Mouse (Mus musculus): ENCODE data around the gene Arf4. TPM values are rescaled to one million over a fixed set of nuclear protein-coding genes. Genes with fewer than 3 reads are reported as not detected.

Gene Arf4
- polyA plus RNA-seq, 1 experiment from 2014 or later: 477 TPM

DNA sequence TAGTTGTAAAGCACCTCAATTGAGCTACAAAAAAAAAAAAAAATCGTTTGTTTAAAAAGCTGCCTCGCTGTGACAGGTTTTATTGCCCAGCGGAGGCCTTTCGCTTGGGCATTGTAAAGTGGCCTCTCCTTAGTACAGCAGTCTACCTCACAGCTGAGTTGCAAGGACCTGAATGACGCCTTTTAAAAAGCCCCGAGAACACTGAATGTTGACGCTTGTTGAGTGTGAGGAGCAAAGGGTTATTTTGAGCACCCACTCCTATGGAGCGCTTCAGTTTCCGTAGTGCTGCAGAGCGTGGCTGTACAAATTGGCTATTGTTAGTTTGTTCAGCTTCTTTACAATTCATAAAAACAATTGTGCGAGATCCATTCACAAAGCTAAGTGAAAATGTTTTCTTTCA, 1.4 kb downstream of the Arf4 start:
- Histone ChIP-seq H3K36me3 (0 out of 2 replicates have a peak, but pooled peaks cover 3% of the 10 kb centered on the region), H3K27ac (peak overlapping the region; percentile 98), H3K4me3 (peak overlapping the region; percentile 99), H3K9me3 (no peaks in the 10 kb centered on the region), H3K27me3 (ENCODE audit: insufficient read depth, poor library complexity, severe bottlenecking) (no peaks in the 10 kb centered on the region), H3K4me1 (replicated peaks) (peaks cover 21% of the 10 kb centered on the region)
- DNase-seq (ENCODE audit: low spot score): no peak
- WGBS: 10% methylated on average over 11 of the region's 11 CpGs

DNA sequence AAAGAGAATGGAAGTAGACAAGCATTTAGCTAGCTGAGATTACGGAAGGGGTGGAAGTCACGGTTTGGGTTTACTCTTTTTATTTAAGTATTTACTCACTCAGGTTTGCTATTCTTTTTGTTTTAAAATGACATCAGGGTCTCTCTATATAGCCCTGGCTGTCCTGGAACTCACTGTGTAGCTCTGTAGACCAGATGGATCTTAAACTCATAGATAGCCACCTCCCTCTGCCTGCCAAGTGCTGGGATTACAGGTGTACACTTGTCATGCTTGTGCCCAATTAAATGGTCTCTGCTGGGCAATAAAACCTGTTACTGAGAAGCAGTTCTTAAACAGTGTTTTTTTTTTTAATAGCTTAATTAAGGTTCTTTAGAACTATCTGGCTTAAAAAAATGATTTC, 2.1 kb downstream of the Arf4 start:
- Histone ChIP-seq H3K9me3 (no peaks in the 10 kb centered on the region), H3K4me1 (replicated peaks) (peaks cover 21% of the 10 kb centered on the region), H3K27me3 (ENCODE audit: insufficient read depth, poor library complexity, severe bottlenecking) (no peaks in the 10 kb centered on the region), H3K4me3 (peak overlapping the region; percentile 99), H3K27ac (no peak overlapping the region), H3K36me3 (0 out of 2 replicates have a peak, but pooled peaks cover 3% of the 10 kb centered on the region)
- DNase-seq (ENCODE audit: low spot score): no peak
- WGBS: 74% methylated on average over 2 of the region's 2 CpGs

DNA sequence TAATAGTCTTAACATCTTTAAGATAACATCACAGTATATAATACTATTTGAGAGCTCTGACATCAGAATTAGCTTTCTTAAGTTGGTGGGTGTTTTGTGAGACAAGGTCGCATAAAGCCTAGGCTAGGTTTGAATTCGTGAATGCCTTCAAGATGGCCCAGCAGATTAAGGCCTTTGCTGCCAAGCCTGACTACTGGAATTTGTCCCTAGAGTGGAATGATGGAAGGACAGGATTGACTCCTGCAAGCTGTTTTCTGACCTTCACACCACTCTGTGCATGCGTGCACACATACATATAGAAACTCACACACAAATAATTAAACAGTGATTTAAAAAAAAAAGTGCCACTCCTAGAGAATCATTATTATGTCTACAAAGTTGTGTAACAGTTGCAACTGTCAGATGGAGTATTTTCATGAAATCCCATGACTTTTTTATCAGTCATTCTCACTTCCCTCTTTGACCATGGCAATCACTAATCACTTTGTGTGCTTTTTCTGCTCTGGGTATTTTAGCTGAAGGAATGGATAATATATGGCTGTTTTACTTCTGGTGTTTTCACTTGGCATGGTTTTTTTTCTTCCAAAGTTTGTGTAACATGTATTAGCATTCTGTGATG, 5.2 kb downstream of the Arf4 start:
- H3K4me3 ChIP-seq: no peak overlapping the region
- no peaks in the 10 kb centered on the region for H3K9me3 ChIP-seq
- 86% methylated on average over 3 of the region's 3 CpGs for WGBS
- H3K27me3 ChIP-seq (ENCODE audit: insufficient read depth, poor library complexity, severe bottlenecking): no peaks in the 10 kb centered on the region
- peaks cover 19% of the 10 kb centered on the region for H3K4me1 ChIP-seq (replicated peaks)
- H3K36me3 ChIP-seq: peaks cover 16% of the 10 kb centered on the region
- H3K27ac ChIP-seq: no peak overlapping the region
- DNase-seq (ENCODE audit: low spot score): no peak

DNA sequence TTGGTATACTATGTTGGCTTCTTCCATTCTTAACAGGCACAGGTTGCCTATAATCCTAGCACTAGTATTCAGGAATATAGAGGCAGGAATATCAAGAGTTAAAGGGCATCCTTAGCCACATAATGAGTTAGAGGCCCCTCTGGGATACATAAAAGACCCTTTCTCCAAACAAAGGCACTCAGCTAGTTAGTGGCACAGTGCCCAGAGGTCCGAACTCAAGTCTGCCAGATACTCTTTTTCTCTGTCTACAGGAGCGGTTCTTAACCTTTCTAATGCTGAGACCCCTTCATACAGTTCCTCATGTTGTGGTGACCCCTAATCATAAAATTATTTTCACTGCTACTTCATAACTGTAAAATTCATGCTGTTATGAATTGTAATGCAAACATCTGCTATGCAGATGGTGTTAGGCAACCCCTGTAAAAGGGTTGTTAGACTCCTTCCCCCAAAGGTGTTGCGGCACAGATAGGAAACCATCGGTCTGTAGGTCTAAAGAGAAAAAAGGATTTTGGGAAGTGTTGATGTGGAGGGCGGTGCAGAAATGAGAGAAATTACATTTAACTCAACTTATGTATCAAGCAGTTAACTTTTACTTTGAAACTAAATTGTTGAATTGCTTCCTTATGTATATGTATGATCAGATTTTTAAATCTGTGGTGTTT, 8.2 kb downstream of the Arf4 start:
- H3K27me3 ChIP-seq (ENCODE audit: insufficient read depth, poor library complexity, severe bottlenecking): no peaks in the 10 kb centered on the region
- 74% methylated on average over 5 of the region's 5 CpGs for WGBS
- H3K9me3 ChIP-seq: no peaks in the 10 kb centered on the region
- H3K36me3 ChIP-seq: peaks cover 33% of the 10 kb centered on the region
- no peak overlapping the region for H3K4me3 ChIP-seq
- no peak for DNase-seq (ENCODE audit: low spot score)
- H3K27ac ChIP-seq: no peak overlapping the region
- 0 out of 2 replicates have a peak, but pooled peaks cover 6% of the 10 kb centered on the region for H3K4me1 ChIP-seq (replicated peaks)

DNA sequence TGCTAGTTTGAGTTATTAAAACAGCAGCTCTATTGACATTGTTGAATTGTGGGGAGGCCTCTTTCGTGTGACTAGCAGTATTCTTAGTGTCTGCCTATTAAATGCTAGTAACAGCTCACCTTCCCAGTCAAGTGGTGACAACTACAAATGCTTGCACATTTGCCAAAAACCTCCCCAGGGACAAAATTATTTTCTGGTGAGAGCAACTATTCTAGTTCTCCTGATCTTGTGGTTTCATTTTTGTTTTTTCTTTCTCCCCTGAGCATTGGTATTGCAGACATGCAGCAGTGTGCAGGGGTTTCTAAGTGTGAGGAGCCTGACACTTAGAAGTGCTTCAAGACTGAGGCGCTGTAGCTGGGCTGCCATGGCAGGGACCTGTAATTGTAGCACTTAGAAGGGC, 9.9 kb downstream of the Arf4 start:
- Histone ChIP-seq H3K4me1 (replicated peaks) (0 out of 2 replicates have a peak, but pooled peaks cover 6% of the 10 kb centered on the region), H3K9me3 (no peaks in the 10 kb centered on the region), H3K36me3 (peaks cover 48% of the 10 kb centered on the region), H3K27ac (no peak overlapping the region), H3K27me3 (ENCODE audit: insufficient read depth, poor library complexity, severe bottlenecking) (no peaks in the 10 kb centered on the region), H3K4me3 (no peak overlapping the region)
- 91% methylated on average over 2 of the region's 2 CpGs for WGBS
- no peak for DNase-seq (ENCODE audit: low spot score)

DNA sequence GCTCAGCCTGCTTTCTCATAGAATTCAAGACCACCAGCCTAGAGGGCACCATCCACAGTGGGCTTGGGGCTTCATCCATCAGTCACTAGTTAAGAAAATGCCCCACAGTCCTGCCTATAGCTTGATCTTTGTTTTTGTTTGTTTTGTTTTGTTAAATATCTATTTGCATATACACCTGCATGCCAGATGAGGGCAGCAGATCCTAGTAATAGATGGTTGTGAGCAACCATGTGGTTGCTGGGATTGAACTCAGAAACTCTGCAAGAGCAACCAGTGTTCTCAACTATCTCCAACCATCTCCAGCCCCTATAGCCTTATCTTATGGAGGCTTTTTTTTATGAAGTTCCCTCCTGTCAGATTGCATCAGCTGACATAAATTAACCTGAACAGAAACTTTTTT, 14.0 kb downstream of the Arf4 start:
- no peak overlapping the region for H3K4me3 ChIP-seq
- no peaks in the 10 kb centered on the region for H3K4me1 ChIP-seq (replicated peaks)
- H3K27me3 ChIP-seq (ENCODE audit: insufficient read depth, poor library complexity, severe bottlenecking): no peaks in the 10 kb centered on the region
- no peaks in the 10 kb centered on the region for H3K9me3 ChIP-seq
- H3K36me3 ChIP-seq: peaks cover 88% of the 10 kb centered on the region
- no peak for DNase-seq (ENCODE audit: low spot score)
- H3K27ac ChIP-seq: no peak overlapping the region

DNA sequence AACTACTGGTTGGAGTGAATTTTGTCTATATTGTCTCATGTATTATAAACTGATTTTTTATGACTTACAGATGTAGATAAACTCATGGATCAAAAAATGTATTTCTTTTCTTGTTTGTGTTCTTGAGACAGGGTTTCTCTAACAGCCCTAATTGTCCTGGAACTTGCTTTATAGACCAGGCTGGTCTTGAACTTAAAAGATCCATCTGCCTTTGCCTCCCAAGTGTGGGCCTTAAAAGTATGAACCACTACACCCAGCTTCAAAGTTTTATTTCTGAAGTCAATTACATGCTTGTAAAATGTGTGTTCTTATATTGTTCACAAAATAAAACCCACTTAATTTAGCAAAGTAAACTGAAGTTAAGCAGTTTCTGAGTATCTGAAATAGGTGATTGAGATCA, 20.3 kb downstream of the Arf4 start:
- no peak overlapping the region for H3K27ac ChIP-seq
- no peaks in the 10 kb centered on the region for H3K9me3 ChIP-seq
- H3K4me1 ChIP-seq (replicated peaks): no peaks in the 10 kb centered on the region
- no peak for DNase-seq (ENCODE audit: low spot score)
- no peak overlapping the region for H3K4me3 ChIP-seq
- H3K36me3 ChIP-seq: peaks cover 74% of the 10 kb centered on the region
- no peaks in the 10 kb centered on the region for H3K27me3 ChIP-seq (ENCODE audit: insufficient read depth, poor library complexity, severe bottlenecking)

DNA sequence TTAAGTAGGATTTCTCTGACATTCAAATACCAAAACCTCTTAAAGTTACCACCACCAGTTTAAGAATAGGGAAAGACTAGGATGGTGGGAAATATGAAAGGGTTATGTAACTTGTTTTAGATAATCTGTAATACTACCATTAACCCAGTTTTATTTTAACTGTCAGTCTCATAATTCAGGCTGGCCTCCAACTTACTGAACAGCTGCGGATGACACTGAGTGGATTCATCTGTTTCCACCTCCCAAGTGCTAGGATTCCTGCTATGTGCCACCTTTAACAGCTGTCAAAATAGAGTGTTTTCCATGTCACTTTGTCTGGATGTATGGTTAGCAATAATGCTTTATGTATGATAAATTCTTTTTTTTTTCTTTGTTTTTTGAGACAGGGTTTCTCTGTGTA, 22.4 kb downstream of the Arf4 start:
- no peak for DNase-seq (ENCODE audit: low spot score)
- H3K4me1 ChIP-seq (replicated peaks): no peaks in the 10 kb centered on the region
- 95% methylated on average over 1 of the region's 1 CpGs for WGBS
- peaks cover 72% of the 10 kb centered on the region for H3K36me3 ChIP-seq
- H3K27ac ChIP-seq: no peak overlapping the region
- no peaks in the 10 kb centered on the region for H3K27me3 ChIP-seq (ENCODE audit: insufficient read depth, poor library complexity, severe bottlenecking)
- H3K9me3 ChIP-seq: no peaks in the 10 kb centered on the region
- H3K4me3 ChIP-seq: no peak overlapping the region

DNA sequence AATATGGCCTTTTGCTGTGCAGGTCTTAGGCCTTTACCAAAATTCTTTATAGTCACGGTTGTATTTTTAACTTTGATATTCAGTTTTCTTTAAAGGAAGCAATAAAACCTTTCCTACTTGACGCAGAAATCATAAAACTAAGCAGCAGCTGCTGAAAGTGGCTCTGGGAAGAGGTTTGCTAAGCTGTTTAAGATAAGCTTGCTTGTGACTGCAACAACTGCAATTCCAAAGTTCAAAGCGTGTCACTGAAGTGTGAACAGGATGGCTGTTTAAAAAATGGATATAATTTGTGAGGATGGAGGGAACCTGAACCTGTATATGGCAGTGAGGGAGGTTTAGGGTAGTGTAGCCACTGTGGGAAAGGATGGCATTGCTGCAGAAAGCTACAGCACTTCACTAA, 24.1 kb downstream of the Arf4 start:
- H3K27me3 ChIP-seq (ENCODE audit: insufficient read depth, poor library complexity, severe bottlenecking): no peaks in the 10 kb centered on the region
- H3K36me3 ChIP-seq: peaks cover 69% of the 10 kb centered on the region
- H3K27ac ChIP-seq: no peak overlapping the region
- 92% methylated on average over 3 of the region's 3 CpGs for WGBS
- no peak for DNase-seq (ENCODE audit: low spot score)
- peaks cover 10% of the 10 kb centered on the region for H3K4me1 ChIP-seq (replicated peaks)
- no peaks in the 10 kb centered on the region for H3K9me3 ChIP-seq
- H3K4me3 ChIP-seq: no peak overlapping the region

DNA sequence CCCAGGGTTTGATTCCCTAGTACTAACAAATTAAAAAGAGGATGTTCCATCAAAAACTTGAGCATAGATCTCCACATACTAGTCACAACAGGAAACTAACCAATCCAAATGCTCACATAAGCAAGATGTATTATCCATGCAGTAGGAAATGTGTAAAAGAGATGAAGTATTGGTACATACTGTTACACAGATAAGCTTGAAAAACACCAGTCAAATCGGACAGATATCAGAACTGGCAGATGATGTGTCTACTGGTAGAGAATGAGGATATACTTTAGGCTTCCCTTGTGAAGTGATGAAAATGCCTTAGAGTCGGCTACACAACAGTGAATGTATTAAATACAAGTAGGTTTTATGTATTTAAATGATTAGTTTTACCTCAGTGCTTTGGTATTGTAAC, 24.6 kb downstream of the Arf4 start:
- Histone ChIP-seq H3K4me1 (replicated peaks) (peaks cover 15% of the 10 kb centered on the region), H3K9me3 (no peaks in the 10 kb centered on the region), H3K36me3 (peaks cover 64% of the 10 kb centered on the region), H3K27ac (no peak overlapping the region), H3K4me3 (no peak overlapping the region), H3K27me3 (ENCODE audit: insufficient read depth, poor library complexity, severe bottlenecking) (no peaks in the 10 kb centered on the region)
- DNase-seq (ENCODE audit: low spot score): no peak
- WGBS: 94% methylated on average over 2 of the region's 2 CpGs

DNA sequence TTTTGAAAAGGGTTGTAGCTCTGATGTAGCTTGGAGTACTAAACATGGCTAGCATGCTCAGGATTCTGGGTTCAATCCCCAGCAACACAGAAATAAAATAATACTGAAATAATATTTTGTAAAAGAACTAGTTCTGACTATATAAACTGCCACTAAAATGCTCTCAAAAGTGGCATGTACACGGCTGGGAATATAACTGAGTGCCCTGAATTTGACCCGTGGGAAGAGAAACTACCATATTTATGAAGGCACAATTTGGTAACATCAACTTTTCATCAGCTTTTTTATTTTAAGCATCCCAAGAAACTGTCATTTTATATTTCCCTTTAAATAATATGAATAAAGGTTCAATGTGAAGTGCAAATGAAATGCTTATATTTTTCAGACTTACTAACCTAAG, 26.0 kb downstream of the Arf4 start:
- no peak overlapping the region for H3K27ac ChIP-seq
- DNase-seq (ENCODE audit: low spot score): no peak
- H3K4me1 ChIP-seq (replicated peaks): peaks cover 27% of the 10 kb centered on the region
- no peaks in the 10 kb centered on the region for H3K9me3 ChIP-seq
- no peak overlapping the region for H3K4me3 ChIP-seq
- peaks cover 53% of the 10 kb centered on the region for H3K36me3 ChIP-seq
- H3K27me3 ChIP-seq (ENCODE audit: insufficient read depth, poor library complexity, severe bottlenecking): no peaks in the 10 kb centered on the region
- WGBS: 90% methylated on average over 2 of the region's 2 CpGs

DNA sequence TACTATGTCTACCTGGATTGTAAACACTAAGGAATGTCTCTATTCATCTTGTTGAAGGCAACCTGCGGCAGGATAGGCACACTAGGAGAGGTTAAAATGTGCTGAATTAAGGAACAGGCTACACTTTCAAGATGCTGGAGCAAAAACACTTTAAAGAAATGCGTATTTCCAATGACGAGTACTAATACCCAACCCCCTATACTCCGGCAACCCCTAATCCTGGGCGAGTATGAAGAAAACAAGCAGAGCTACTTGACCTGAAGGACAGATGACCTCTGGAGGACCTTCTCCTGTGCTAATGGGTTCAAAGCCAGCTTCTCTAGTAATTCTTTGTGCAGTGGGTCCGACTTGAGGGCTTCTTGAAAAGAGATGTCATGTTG, 30.1 kb downstream of the Arf4 start:
- WGBS: 35% methylated on average over 6 of the region's 6 CpGs
- H3K27ac ChIP-seq: peak overlapping the region; percentile 97

DNA sequence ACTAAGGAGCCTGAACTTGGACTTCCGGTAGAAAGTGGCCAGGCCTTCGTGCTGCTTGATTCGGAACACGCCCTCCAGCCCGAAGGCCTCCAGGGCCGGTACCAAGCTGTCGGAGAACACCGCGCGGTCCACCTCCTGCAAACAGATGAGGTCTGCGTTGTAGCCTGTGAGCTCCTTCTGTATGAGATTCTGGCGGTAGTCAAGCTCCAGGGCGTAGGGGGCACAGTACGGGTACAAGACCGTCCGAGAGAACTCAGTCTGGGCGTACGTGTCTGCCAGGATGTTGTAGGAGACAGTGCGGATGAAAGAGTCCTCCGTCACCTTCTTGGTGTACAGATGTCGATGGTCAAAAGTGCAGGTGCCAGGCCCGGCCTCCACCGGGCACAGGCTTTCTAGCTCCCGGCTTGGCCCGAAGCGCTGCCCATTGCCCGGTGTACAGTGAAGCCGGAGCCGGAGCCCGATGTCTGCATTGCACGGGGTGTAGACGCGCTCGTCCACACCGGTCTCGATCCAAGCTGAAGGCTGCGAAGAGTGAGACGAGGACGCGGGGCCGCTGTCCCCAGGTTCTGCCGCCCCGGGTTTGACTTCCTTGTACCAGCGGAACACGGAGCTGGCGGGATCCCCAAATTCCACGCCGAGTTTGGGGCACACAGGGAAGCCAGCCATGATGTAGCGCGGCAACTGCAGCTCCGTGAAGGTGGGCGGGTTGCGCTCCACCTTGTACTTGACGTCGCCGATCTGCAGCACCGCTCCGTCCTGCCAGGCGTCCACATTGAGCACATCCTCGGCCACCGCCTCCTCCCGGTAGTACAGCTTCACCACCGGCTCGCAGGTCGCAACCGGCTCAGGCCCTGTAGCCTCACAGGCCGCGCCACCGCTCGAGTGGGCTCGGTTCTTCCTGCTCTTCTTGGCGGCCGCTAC, 30.8 kb downstream of the Arf4 start:
- Histone ChIP-seq H3K27ac (peak overlapping the region; percentile 97), H3K4me3 (peak overlapping the region; percentile 99), H3K36me3 (peaks cover 30% of the 10 kb centered on the region), H3K4me1 (replicated peaks) (peaks cover 33% of the 10 kb centered on the region), H3K9me3 (no peaks in the 10 kb centered on the region), H3K27me3 (ENCODE audit: insufficient read depth, poor library complexity, severe bottlenecking) (no peaks in the 10 kb centered on the region)
- 1% methylated on average over 73 of the region's 73 CpGs for WGBS
- peak; percentile 33 for DNase-seq (ENCODE audit: low spot score)

More for the DNA sequence above, 30.1 kb downstream of the Arf4 start:
- H3K27me3 ChIP-seq (ENCODE audit: insufficient read depth, poor library complexity, severe bottlenecking): no peaks in the 10 kb centered on the region
- DNase-seq (ENCODE audit: low spot score): no peak
- peaks cover 33% of the 10 kb centered on the region for H3K4me1 ChIP-seq (replicated peaks)
- peak overlapping the region; percentile 99 for H3K4me3 ChIP-seq
- no peaks in the 10 kb centered on the region for H3K9me3 ChIP-seq
- H3K36me3 ChIP-seq: peaks cover 34% of the 10 kb centered on the region

Data from hindbrain, embryonic 10.5 days (tissue).